Mouse (Mus musculus): ENCODE measurements around the gene Ror1.

Gene Ror1

GRCm38 (mm10) chr4:100095685-100096595 is at the start of gene Ror1:
TSS of gene Ror1 (plus strand) at chr4:100095791.
- POLR2A ChIA-PET: no interaction called here
- CTCF ChIA-PET: interaction anchor here (0.5 to 2.2 kb wide), 25 partner anchors 9 to 817 kb away, joined by 3 to 8 read pairs (median 4); partner anchors contain the start of genes Itgb3bp (in 2 of the 4) and Pgm1 (in 2 of the 4)

- POLR2A ChIA-PET: no interaction called here
- CTCF ChIA-PET: no interaction called here
These were observed 48.5 kb upstream of the Ror1 start for GRCm38 (mm10) chr4:100047066-100047465.

- POLR2A ChIA-PET: no interaction called here
- CTCF ChIA-PET: interaction anchor here in 2 of 4 experiments (0.6 to 1.6 kb wide), 2 partner anchors 20 to 551 kb away, joined by 3 read pairs; no protein-coding TSS in a partner anchor
These were observed 47.1 kb upstream of the Ror1 start for GRCm38 (mm10) chr4:100048351-100048950.

GRCm38 (mm10) chr4:100051767-100052166 is 43.8 kb upstream of the Ror1 start:
- ChIA-PET POLR2A (no interaction called here), CTCF (interaction anchor here in 1 of 4 experiments (1.4 kb wide), 1 partner anchor 23 kb away, joined by 3 read pairs; no protein-coding TSS in a partner anchor)

GRCm38 (mm10) chr4:100052258-100052657 is 43.3 kb upstream of the Ror1 start:
- CTCF ChIA-PET: interaction anchor here in 1 of 4 experiments (1.4 kb wide), 1 partner anchor 24 kb away, joined by 3 read pairs; no protein-coding TSS in a partner anchor
- POLR2A ChIA-PET: no interaction called here

GRCm38 (mm10) chr4:100056046-100056445 is 39.5 kb upstream of the Ror1 start:
- POLR2A ChIA-PET: no interaction called here
- CTCF ChIA-PET: no interaction called here

- POLR2A ChIA-PET: no interaction called here
- CTCF ChIA-PET: no interaction called here
These were observed 39.1 kb upstream of the Ror1 start for GRCm38 (mm10) chr4:100056446-100056845.

- ChIA-PET POLR2A (no interaction called here), CTCF (no interaction called here)
These were observed 38.2 kb upstream of the Ror1 start for GRCm38 (mm10) chr4:100057381-100057780.

GRCm38 (mm10) chr4:100058631-100059030 is 37.0 kb upstream of the Ror1 start:
- CTCF ChIA-PET: no interaction called here
- POLR2A ChIA-PET: no interaction called here

GRCm38 (mm10) chr4:100059811-100060210 is 35.8 kb upstream of the Ror1 start:
- ChIA-PET POLR2A (no interaction called here), CTCF (no interaction called here)

- POLR2A ChIA-PET: interaction anchor here in 1 of 4 experiments (1.1 kb wide), 1 partner anchor 36 kb away, joined by 4 read pairs; no protein-coding TSS in a partner anchor
These were observed 34.1 kb upstream of the Ror1 start for GRCm38 (mm10) chr4:100061396-100062066.

GRCm38 (mm10) chr4:100065686-100066085 is 29.9 kb upstream of the Ror1 start:
- CTCF ChIA-PET: interaction anchor here in 1 of 4 experiments (0.7 kb wide), 1 partner anchor 746 kb away, joined by 3 read pairs; no protein-coding TSS in a partner anchor

More at GRCm38 (mm10) chr4:100061396-100062066, 34.1 kb upstream of the Ror1 start:
- CTCF ChIA-PET: no interaction called here

GRCm38 (mm10) chr4:100070101-100070500 is 25.5 kb upstream of the Ror1 start:
- CTCF ChIA-PET: interaction anchor here in 1 of 4 experiments (0.6 kb wide), 1 partner anchor 75 kb away, joined by 6 read pairs; no protein-coding TSS in a partner anchor
- POLR2A ChIA-PET: no interaction called here

More at GRCm38 (mm10) chr4:100065686-100066085, 29.9 kb upstream of the Ror1 start:
- POLR2A ChIA-PET: interaction anchor here in 1 of 4 experiments (0.6 kb wide), 1 partner anchor 392 kb away, joined by 5 read pairs; no protein-coding TSS in a partner anchor

- ChIA-PET POLR2A (no interaction called here), CTCF (interaction anchor here (0.5 to 2.2 kb wide), 6 partner anchors 118 to 443 kb away, joined by 3 to 10 read pairs (median 5); partner anchors contain the start of genes Itgb3bp (in 1 of the 4) and Pgm1 (in 1 of the 4))
These were observed 1.1 kb downstream of the Ror1 start for GRCm38 (mm10) chr4:100096596-100097181.

- ChIA-PET CTCF (interaction anchor here in 3 of 4 experiments (0.5 to 1.2 kb wide), 5 partner anchors 12 to 442 kb away, joined by 3 to 10 read pairs (median 4); no protein-coding TSS in a partner anchor), POLR2A (interaction anchor here in 2 of 4 experiments (0.6 to 1.2 kb wide), 2 partner anchors 20 to 36 kb away, joined by 3 to 4 read pairs; no protein-coding TSS in a partner anchor)
These were observed 1.9 kb downstream of the Ror1 start for GRCm38 (mm10) chr4:100097364-100097979.

GRCm38 (mm10) chr4:100101066-100101820 is 5.7 kb downstream of the Ror1 start:
- CTCF ChIA-PET: no interaction called here
- POLR2A ChIA-PET: no interaction called here

- ChIA-PET CTCF (no interaction called here), POLR2A (no interaction called here)
These were observed 6.3 kb downstream of the Ror1 start for GRCm38 (mm10) chr4:100101844-100102243.

GRCm38 (mm10) chr4:100104241-100104640 is 8.7 kb downstream of the Ror1 start:
- POLR2A ChIA-PET: no interaction called here

More at GRCm38 (mm10) chr4:100104241-100104640, 8.7 kb downstream of the Ror1 start:
- CTCF ChIA-PET: interaction anchor here in 1 of 4 experiments (0.9 kb wide), 1 partner anchor 9 kb away, joined by 4 read pairs; the partner anchor contains the start of gene Ror1
